Mouse (Mus musculus): ENCODE results near the gene Tmem120a.

The Tmem120a gene

GRCm38 (mm10) chr5:135707855-135708254 is 36.4 kb downstream of the Tmem120a start:
- DNase-seq = no peak

- no peak for DNase-seq
Measured at GRCm38 (mm10) chr5:135707039-135707438, 37.2 kb downstream of the Tmem120a start.

GRCm38 (mm10) chr5:135705383-135705782 is 38.9 kb downstream of the Tmem120a start:
- DNase-seq = no peak

- DNase-seq = no peak
Measured at GRCm38 (mm10) chr5:135703431-135703830, 40.8 kb downstream of the Tmem120a start.

GRCm38 (mm10) chr5:135702682-135703192 is 41.5 kb downstream of the Tmem120a start:
- no peak for DNase-seq

- DNase-seq = no peak
Measured at GRCm38 (mm10) chr5:135702190-135702589, 42.1 kb downstream of the Tmem120a start.

DNA sequence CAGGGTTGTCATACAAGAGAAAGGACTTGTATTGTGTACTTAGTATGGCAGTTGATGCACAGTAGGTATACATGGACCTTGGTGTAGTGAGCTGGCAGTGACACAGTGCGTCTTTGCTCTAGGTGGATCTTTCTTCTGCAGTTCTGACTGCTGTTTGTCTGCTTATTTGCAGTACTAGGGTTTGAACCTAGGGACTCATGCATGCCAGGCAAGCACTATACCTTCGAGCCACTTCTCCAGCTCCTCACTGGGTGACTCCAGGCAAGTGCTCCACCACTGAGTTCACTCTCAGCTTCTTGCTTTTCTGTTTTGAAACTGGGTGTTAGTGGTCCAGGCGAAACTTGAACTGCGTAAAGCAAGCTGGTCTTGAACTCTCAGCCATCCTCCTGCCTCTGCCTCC is 42.6 kb downstream of the Tmem120a start:
- no peak for DNase-seq

DNA sequence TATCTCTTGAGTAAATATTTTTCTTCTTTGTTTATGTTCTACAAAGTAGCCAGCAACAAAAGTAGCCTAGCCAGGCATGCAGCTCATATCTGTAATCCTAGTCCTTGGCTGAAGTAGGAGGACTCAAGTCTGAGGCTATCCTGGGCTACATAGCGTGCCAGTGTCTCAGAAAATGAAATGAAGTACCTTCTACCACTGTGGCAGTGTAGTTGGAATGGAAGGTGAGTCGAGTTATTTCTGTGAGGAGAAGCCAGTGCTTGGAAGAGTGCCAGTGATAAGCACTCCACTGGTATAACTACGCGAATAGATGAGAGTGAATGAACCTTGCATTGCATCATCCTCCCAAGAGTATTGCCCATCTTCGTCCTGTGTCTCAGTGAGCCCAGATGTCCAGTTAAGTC is 46.5 kb downstream of the Tmem120a start:
- DNase-seq = no peak

DNA sequence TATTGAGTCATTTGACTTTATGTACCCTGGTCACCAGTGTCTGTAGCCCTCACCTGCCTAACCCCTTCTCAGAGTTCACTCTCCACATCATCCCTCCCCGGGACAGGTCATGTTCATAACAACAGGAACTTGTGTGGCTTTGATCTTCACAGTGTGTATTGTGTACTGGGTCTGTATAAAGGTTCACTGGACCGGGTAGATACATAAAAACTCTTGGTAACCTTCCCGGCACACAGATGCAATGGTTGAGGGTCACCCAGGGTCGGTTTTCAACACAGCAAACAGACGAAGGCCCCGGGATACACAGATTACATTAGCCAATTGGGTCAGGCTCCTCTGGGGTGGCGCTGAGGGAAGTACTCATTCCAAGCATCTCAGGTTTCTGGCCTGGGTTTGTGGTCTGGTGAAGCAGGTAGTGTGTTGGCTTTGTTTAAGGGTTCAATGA is 48.9 kb downstream of the Tmem120a start:
- DNase-seq = no peak

DNA sequence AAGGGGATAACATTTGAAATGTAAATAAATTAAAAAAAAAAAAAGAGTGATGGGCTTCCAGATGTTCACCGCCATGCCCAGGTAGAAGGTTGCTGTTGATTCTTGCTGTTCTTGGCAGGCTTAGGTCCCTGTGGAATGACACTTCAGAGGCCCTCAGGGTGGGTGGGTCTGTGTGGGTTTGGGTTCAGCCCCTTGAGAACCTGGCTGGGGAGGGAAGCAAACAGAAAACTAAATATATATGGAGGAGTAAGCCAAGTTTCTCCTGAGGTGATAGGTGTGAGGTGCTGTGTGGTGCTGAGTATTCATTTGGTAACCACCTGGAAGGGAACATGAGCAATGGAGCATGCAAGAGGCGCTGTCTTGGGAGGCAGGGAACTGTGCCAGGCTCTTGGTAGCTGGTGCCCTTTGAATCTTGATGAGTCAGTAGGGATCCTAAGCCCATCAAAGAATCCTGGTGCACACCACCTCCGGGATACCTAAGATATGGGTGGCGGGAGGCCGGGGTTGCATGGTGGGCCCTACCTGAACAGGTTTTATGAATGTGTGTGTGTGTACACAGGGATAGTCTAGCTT is 50.9 kb downstream of the Tmem120a start:
- DNase-seq = no peak

DNA sequence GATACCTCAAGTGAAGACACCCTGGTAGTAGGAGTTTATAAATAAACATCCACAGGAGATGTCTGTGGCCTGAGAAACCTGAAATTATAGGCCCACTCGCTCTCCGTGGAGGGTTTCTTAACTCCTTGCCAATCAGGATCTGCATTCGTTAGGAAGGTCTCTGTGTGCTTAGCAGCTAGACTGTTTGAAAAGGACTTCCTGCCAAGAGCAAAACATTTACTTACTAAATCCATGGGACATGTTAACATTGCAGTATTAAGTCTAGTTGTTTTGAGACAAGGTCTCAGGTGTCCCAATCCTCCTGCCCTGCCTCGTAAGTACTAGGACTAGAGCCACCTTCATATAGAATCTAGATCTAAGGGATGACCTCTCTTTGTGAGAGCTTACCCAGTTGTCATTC is 53.0 kb downstream of the Tmem120a start:
- no peak for DNase-seq

DNA sequence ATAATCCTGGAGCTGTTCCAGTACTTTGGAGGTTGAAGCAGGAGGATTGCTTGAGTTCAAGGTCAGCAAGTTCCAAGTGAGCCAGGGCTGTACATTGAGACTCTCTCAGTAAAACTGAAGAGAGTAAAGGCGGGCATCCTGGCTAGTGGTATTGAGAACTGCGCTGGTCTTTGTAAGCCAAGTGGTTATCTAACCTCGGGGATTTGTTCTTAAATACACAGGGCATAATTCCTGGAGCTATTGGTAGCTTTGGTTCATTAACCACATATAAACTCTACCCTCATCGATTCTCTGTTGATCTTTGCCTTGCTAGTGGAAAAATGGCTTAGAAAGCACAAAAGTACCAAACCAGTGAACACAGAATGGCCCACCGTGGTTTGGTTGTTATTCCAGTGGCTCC is 53.8 kb downstream of the Tmem120a start:
- DNase-seq = no peak

Data from right cerebral cortex, postnatal 4 days (tissue).